Mouse (Mus musculus) heart, postnatal 0 days (tissue): ENCODE measurements at regions not wholly inside any gene's neighbourhood (a gene's known extent, or its start where the extent isn't known, plus 50 kb on each side); places are given as distances from the start of the nearest gene placed in this dataset.

Source experiments
- CTCF ChIP-seq: IDR thresholded peaks from 2 replicates; pipeline ENCODE4 v1.5.1; 2016; ENCODE audit warnings: antibody characterized with exemption, control low read depth, low read depth
- EP300 ChIP-seq: IDR thresholded peaks from 2 replicates; pipeline ENCODE4 v1.6.1; 2016; ENCODE audit warnings: antibody characterized with exemption, low read depth

- TF ChIP-seq CTCF (no peak), EP300 (no peak)
Observed at GRCm38 (mm10) chr1:88757162-88757561, 55.1 kb upstream of the Arl4c start.
